Mouse (Mus musculus) 416B (cell line): Measurements from ENCODE around the gene Skil.

Source experiments
- DNase-seq: peaks from one replicate; pipeline ENCODE4 v3.0.0; 2011; ENCODE audit warnings: low read depth

The Skil gene

DNA sequence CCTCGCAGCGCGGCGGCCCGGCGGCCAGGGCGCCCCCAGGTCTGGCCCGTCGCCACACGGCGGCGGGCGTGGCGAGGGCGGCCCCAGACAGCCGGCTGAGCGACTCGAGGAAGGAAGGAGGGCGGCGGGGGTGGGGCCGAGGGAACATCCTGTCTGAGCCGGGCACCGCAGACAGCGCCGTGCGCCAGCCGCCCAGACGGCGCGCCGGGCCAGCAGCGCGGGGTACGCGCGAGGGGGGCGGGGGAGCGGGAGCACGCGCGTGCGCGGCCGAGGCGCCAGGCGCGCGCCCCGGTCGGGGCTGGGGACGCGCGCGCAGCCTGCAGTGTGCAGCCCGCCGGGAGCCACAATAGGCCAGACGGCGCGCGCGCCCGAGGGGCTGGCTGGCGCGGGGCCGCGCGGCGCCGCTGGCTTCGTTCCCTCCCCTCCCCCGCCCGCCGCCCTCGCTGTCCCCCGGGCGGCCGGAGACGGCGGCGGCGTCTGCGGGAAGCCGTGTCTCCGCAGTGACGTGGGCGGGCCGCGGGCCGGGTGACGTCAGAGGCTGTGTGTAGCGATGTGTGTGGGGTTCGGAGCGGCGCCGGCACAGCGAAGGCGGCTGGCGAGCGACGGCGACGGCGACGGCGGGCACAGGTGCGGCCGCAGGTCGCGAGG, at the start of gene Skil:
Skil (plus strand) TSS at position 528 of the 648 bp plus-strand sequence.
- DNase-seq, result peak; percentile 93

DNA sequence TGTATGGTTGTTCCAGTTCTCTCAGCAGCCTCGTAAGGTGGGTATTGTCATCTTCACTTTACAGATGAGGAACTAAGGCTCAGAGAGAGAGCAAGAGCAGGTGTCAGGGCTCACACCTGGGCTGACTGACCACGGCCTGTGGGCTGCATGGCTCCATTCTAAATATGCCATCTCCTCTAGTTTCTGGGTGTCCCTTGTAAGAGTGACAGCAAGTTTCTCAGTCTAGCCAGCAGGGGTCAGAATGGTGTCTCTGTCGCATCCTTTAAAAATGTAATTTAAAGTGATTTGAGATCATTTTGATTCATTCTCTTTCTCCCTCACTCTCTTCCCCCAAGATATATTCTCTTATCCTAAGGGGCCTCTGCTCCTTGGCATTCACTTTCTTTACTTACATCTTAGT, 47.6 kb upstream of the Skil start:
- DNase-seq, result peak; percentile 36

DNA sequence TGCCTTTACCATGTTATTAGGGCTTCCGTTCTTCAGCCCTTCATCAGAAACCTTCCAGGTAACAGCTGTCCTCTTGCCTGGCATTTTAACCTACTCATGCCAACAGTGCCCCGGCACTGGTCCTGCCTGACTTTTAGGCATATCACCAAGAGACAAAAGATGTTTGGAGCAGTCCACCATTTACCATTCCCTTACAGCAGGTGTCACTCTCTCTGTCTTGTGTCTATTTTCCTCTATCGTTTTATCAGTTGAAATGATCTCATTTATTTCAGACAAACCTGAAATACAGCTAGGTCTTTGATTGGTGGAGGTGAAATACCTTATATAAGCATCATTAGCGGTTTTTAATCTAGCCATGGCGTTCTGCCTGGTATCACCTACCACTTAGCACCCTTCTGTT, 45.8 kb upstream of the Skil start:
- DNase-seq, result no peak

DNA sequence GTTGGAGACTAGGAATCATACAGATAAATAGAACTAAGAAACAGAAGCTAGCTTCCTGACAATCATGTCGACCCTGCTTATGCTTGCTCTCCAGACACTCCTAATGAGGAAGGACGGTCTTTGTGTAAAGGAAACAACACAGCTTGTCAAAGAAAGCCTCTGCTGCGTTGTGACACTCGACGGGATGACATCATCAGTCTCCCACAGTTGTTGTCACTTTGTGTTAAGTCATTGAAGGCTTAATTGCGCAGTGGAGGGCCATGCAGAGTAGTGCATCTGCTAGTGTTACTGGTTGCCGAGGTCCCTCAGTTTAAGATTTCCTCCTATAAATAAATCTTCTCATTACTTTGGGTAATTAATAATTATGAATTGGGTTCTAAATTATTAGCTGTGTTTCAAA, 44.5 kb upstream of the Skil start:
- DNase-seq, result no peak

DNA sequence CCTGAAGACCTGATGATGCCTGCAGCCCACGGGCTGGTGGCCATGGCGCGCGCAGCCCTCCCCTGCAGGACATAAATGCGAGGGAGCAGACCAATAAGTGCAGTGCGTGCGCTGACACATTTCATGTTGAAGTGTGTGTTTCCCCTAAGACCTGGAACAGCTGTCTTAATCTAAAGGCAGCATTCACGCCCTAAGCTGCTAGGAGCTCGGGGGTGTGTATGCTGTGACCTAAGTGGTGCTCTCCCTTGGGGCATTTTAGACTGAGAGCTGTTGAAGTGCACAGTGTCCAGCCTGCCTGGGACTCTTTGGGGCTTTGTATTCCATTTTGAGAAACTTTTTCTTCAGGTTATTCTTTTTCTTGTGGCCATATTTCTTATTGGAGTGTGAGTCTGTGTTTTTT, 43.1 kb upstream of the Skil start:
- DNase-seq, result no peak

DNA sequence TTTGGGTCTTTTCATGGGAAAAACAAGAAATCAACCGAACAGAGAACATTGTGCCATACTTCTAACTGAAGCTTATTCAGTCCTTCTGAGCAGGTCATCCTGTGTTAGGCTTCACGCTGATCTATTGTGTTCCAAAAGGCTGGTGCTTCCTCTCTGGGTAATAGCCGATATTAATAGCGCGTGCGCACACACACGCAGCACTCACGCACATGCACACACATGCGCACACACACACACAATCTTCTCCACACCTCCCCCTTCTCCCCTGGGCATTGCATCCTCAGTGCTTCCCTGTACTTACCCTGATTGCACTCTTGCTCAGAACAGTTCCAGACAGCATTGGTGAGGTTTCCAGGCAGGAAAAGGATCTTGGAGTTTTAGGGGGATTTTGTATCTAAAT, 41.7 kb upstream of the Skil start:
- DNase-seq, result no peak

DNA sequence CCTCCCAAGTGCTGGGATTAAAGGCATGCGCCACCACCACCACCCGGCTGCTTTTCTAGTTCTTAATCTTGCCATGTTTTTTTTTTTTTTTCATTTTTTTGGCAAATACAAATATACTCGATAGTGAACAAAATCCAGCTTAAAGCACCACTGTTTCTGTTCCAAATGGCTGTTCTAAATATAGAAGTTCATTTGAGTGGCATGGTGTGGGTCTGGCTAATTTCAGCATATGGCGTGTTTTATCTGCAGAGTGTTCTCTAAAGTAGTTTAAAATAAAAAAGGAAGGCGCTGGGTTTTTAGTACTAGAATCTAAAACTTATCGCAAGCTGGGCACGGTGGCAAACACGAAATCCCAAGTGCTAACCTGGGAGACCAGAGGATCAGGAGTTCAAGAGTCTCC, 40.0 kb upstream of the Skil start:
- no peak for DNase-seq

DNA sequence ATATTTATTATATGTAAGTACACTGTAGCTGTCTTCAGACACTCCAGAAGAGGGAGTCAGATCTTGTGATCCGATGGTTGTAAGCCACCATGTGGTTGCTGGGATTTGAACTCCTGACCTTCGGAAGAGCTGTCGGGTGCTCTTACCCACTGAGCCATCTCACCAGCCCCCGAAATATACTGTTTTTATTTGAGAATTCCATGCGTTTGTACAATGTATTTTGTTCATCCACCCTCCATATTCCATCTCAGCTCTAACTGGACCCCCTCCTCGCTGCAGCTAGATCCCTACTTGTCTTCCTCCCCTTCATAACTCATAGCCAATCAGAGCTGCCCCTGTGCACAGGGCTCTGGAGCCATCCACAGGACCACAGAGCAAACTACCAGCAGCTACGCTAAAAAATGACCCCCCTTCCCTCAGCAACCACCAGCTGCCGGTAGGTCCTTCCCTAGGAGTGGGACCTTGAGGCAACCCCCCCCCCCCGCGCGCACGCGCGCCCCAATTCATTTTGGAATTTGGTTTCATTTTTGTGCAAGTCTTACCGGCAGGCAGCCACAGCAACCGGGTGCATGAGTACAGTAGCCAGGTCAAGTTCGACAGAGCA, 38.7 kb upstream of the Skil start:
- peak; percentile 89 for DNase-seq

DNA sequence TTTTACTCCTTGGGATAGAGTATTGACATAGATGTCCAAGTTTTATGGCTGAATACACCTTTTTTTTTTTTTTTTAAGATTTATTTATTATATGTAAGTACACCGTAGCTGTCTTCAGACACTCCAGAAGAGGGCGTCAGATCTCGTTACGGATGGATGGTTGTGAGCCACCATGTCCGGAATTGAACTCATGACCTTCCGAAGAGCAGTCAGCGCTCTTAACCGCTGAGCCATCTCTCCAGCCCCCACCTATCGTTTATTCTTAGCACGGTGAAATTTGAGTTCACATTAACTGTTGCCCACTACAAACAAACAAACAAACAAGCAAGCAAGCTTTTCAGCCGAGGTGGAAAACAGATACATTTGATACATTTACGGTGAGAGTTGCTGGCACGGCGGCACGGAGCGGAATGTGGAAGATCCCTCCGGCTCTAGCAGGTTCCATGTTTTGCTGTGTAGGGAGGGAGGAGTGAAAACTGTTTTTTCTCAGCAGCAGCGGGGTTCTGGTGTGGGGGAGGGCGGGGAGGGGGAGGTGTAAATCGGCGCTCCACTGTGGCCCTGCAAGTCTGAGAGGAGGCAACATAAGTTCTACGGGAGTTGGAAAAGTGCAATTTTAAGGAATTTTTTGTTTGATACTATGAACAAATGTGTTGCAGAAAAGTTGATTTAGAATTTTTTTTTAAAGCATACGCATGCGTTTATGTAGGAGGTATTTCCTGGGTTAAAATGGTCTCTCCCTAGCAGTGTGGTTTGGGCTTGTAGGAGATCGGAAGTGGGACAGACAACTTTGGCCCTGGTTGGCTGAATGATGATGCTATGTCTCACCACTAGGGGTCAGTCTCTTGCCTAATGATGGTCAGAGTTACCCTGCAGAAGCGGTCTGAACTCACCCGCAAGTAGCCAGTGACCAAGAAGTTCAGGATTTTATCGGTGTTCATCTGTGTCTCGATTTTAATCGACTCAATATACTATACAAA, 37.9 kb upstream of the Skil start:
- peak; percentile 97 for DNase-seq

DNA sequence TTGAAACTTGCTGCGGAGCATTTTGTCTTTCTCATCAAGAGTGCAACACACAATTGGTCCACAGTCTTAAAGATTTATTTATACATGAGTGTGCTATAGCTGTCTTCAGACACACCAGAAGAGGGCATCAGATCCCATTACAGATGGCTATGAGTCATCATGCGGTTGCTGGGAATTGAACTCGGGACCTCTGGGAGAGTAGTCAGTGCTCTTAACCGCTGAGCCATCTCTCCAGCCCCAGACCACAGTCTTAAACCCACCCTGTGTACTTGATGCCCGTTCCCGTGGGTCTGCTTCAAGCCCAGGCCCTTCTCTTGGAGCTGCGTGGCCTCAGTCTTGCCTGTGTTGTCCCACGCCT, 34.1 kb upstream of the Skil start:
- DNase-seq, result no peak

DNA sequence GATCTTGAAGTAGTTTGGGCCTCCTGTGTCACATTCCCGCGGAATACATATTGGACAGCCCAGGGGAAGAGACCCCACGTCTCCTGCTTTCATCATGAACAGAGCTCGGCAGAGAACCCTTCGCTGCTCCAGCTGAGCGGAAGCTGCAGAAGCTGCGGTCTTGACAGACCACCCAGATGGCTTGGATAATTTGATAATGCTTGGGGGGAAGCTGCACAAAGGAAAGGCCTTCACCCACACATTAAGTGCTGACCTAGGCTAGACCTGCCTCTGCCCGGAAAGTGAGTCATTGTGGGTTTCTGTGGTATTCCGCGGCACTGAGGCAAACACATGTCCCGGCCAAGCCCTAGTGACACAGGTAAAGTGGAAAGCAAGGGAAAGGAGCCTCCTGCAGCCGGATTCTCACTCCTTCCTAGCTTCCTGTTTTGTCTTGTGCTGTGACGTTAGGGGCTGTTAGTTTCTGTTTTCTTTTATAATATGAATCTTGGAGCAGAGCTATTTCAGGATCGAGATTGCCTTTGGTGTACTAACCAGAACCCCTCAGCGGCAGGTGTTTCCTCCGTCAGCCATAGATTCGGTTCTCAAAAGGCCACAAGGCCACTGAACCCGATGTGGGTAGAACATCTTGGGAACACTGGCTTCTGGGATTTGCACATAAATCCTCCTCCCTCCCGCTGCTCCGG, 33.6 kb upstream of the Skil start:
- DNase-seq, result peak; percentile 99

DNA sequence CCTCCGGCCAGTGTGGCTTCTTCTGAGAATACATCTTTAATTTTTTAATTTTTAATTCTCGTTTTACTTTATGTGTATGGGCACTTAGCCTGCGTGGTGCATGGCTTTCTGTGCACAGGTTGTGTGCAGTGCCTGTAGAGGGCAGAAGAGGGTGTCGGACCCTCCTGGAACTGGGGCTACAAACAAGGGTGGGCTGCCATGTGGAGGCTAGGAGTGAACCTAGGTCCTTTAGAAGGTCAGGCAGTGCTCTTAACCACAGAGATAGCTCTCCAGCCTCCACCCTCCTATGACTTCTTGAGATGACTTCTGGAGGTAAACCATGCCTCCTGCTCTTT, 33.1 kb upstream of the Skil start:
- DNase-seq, result peak; percentile 84

DNA sequence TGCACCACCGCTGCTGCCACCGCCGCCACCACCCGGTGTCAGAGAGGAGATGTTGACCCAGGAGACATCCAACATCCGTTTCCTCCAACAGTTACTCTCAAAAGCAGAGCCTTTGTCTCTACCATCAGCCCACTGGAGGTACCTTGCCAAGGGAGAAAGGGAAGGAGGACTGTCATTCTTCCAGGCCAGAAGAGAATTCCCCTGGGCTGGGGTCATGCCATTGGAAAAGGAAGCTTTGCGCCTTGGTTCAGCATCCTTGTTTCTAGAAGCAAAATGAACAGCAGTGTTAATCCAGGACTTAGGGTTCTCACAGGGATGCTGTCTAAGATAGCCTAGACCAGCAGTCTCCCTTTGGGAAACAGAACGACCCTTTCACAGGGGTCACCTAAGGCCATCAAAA, 32.5 kb upstream of the Skil start:
- peak; percentile 39 for DNase-seq

DNA sequence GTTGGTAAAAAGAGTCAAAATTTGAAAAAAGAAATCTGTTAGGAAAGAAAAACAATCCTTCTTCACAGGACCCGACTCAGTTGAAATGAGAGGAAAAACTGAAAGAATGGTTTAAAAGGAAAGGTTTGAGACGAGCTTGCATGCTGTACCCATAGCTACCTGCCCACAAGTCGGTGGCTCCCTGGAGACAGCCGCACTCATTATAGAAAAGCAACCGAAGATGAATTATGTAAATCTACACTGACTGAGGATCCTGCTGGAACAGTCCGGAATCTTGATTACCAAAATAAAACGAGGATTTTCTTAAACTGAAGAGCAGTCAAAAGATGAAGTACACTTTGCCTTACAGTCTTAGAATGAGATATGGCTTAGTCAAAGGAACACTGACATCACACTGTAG, 26.4 kb upstream of the Skil start:
- no peak for DNase-seq

DNA sequence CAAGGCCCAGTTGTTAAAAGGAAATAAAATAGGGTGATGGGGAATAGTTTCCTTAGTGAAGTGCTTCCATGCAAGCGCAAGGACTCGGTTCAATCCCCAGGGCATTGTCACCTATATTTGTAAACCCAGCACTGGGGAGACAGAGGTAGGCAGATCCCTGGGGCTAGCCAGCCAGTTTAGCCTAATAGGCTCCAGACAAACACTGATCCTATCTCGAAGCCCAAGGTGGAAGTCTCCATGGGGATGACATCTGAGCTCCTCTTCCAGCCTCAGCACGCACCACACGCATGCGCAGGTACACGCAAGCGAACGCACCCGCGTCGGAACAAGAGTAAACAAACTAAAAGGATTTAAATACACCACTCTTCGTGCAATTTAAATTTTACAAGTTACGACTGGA, 23.1 kb upstream of the Skil start:
- DNase-seq, result no peak

DNA sequence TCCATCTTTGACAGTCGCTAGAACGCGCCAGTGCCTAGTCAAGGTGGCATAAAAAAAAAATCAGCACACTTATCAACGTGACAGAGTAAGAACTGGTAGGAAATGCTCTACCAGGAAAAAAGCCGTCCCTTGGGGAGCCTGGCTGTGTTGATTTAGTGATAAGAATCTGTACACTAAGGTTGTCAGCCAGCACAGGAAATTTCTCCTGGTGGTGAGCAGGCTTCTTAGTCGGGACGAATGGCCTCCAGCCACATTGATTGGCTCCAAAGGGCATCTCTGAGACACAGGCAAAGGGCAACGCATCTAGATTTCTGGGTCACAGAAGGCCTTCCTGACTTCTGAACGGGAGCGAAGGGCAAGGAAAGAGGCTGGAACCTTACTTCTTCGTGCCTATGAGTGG, 19.1 kb upstream of the Skil start:
- DNase-seq, result peak; percentile 37

DNA sequence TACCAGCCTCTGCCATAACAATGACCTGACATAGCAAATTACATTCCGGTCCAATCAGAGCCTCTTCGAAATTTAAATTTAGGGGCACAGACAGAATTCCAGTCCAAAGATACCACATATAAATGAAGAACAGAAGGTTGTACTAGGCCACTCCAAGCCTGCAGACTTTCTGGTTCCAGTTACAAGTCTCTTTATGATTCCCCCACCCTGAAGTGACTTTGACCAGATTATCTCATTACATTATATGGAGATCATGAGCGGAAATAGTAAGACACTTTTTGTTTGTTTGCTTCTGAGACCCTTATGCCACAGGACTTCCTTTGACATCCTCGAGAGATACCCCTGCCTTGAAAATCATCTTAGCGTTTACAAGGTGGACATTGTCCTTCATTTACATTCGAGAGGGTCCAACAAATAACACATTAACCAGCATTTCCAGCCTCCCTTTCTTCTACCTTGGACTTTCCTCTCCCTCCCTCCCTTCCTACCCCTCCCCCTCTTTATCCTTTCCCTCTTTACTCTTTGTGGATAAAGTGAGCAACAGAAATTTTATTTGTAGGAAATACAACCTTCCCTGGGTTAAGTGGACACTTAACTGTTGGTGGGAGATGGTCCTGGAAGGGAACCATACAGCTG, 17.7 kb upstream of the Skil start:
- no peak for DNase-seq

DNA sequence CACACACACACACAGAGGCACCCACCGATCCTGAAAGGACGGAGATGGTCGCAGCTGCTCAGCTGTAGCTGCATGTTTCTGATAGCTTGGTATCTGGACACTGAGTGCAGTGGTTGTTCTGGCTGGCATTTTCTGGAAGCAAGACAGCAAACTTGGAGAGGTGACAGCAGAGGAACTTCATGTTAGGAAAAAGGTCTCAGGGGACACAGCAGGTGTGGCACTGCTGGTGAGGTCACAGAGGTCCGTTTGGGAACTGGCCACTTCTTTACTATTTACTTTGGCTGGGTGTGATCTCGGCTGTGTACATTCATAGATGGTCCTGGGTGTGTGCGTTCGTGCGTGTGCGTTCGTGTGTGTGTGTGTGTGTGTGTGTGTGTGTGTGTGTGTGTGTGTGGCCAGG, 15.4 kb upstream of the Skil start:
- DNase-seq, result no peak

DNA sequence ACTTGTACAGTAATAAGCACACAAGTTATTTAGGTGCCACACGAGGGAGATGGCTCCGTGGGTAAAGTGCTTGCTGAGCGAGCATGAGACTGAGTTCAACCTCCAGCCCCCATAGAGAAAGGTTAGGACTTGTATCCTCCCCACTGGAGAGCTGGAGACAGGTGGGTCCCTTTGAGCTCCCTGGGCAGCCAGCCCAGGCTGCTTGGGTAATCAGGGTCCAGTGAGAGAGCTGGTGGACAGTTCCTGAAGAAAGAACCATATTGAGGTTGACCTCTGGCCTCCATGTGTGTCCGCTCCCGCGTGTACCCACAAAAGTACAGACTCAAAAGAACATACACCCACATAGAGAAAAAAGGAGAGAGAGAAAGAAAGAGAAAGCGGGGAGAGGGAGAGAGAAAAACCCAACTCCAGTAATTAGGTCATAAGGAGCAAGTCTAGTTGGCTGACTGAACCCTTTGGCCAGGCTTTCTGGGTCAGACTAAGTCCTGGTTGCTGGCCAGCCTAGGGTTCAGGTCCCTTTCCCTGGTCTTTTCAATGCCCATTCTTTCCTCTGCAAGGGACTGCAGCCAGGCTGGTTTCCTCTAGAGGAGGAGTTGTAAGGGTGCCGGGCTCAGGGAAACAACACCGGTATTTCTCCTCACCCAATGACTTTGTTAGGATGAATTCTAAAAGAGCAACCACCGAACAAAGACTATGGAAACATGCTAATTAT, 13.9 kb upstream of the Skil start:
- no peak for DNase-seq

DNA sequence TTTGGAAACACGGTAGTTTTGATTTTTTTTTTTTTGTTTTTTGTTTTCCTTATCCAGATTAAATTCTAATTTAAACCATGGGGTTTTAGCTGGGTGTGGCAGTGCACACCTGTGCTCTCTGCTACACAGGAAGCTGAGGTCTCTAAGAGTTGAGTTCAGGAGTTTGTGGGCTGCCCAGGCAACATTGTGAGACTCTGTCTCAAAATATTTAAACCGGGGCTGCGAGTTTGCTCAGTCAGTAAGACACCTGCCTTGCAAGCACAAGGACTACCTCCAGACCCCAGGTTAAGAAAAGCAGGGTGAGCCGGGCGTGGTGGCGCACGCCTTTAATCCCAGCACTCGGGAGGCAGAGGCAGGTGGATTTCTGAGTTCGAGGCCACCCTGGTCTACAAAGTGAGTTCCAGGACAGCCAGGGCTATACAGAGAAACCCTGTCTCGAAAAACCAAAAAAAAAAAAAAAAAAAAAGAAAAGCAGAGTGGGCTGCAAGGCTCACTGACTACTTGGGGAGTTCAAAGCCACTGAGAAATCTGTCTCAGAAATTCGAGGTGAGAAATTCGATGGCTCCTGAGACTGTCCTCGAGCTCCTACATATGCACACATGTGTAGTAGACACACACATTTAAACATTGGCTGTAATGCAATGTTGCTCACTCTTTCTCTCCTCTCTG, 11.9 kb upstream of the Skil start:
- no peak for DNase-seq
